In the genomic region with DNA sequence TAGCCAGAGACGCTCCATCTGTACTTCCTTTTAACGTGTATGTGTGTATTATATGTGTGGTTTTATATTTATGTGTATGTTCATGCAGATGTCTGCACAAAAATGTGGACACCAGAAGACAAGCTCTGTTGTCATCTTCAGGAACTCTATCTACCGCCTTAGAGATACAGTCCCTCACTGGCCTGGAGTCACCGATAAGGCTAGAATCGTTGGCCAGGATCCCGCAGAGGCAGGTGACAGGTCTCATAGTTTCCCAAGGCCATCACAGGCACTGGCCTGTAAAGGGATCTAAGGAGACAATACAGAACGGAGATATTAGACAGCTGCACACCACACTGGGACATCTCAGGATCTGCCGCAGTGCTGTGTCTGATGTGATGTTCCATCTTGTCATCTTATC, we compare ENCODE assay signal across 35 mouse cellular contexts. TPM values are rescaled to one million over a fixed set of nuclear protein-coding genes. Genes with fewer than 3 reads are reported as not detected.
A peak's percentile ranks its signal among the peaks of the same experiment; 100 is the strongest.
DNase-seq lines count a peak whose midpoint lies in the region; ATAC-seq and TF ChIP-seq lines count a peak whose summit lies in the region.
"Had no signal": no experiment of that assay in that cellular context is flagged by ENCODE, and none has a peak within 500 bp of the region (broad histone marks: within the 10 kb centered on the region; RNA-seq: fewer than 3 reads in every experiment).

No protein-coding gene starts in this region.

- 52% methylated on average over 8 of the region's 8 CpGs for WGBS in liver, embryonic 12.5 days (ENCODE audit: insufficient replicate concordance)
- WGBS in hindbrain, postnatal 0 days = 84% methylated on average over 8 of the region's 8 CpGs

- peak overlapping the region; percentile 94 for H3K27ac ChIP-seq in liver, embryonic 12.5 days
- no peak overlapping the region for H3K27ac ChIP-seq in hindbrain, postnatal 0 days
- H3K27ac ChIP-seq: embryonic facial prominence, embryonic 12.5 days; heart, embryonic 13.5 days; hindbrain, embryonic 13.5 days; limb, embryonic 12.5 days; midbrain, embryonic 15.5 days; neural tube, embryonic 12.5 days had no signal

- peak; percentile 17; the same call in 1 of the 2 replicates for ATAC-seq in G1E (ENCODE audit: extremely low read depth, insufficient number of reproducible peaks, low FRiP score, poor library complexity, severe bottlenecking)
- peak; percentile 27; the same call in 1 of the 2 replicates for ATAC-seq in liver, embryonic 12.5 days
- ATAC-seq in megakaryocyte progenitor cell, adult 5-6 weeks (replicated peaks; ENCODE audit: poor library complexity) = peak; percentile 30
- ATAC-seq in hindbrain, postnatal 0 days = no peak
- ATAC-seq: forebrain, embryonic 14.5 days; inflammation-experienced regulatory T-cells, adult 6 months; midbrain, embryonic 15.5 days had no signal

- no peaks in the 10 kb centered on the region for H3K27me3 ChIP-seq in G1E (ENCODE audit: insufficient read depth, low read length)
- H3K27me3 ChIP-seq in liver, embryonic 12.5 days (replicated peaks) = peaks cover 9% of the 10 kb centered on the region; the same call in 1 of the 2 replicates
- no peaks in the 10 kb centered on the region for H3K27me3 ChIP-seq in hindbrain, postnatal 0 days (ENCODE audit: insufficient read depth, low read length)
- H3K27me3 ChIP-seq: embryonic facial prominence, embryonic 12.5 days; hindbrain, embryonic 13.5 days; limb, embryonic 12.5 days; midbrain, embryonic 15.5 days; neural tube, embryonic 12.5 days had no signal

- peaks cover 42% of the 10 kb centered on the region for H3K4me1 ChIP-seq in G1E (ENCODE audit: insufficient read depth, low read depth, low read length)
- peaks cover 57% of the 10 kb centered on the region for H3K4me1 ChIP-seq in liver, embryonic 12.5 days
- no peaks in the 10 kb centered on the region for H3K4me1 ChIP-seq in hindbrain, postnatal 0 days (ENCODE audit: insufficient read depth, low read length)
- H3K4me1 ChIP-seq: embryonic facial prominence, embryonic 12.5 days; hindbrain, embryonic 13.5 days; limb, embryonic 12.5 days; midbrain, embryonic 15.5 days; neural tube, embryonic 12.5 days had no signal

- H3K36me3 ChIP-seq in G1E (replicated peaks) = no peaks in the 10 kb centered on the region
- no peaks in the 10 kb centered on the region for H3K36me3 ChIP-seq in liver, embryonic 12.5 days
- H3K36me3 ChIP-seq in hindbrain, postnatal 0 days (ENCODE audit: insufficient read depth, low read length) = no peaks in the 10 kb centered on the region
- H3K36me3 ChIP-seq: embryonic facial prominence, embryonic 12.5 days; heart, embryonic 13.5 days; hindbrain, embryonic 13.5 days; limb, embryonic 12.5 days; midbrain, embryonic 15.5 days; neural tube, embryonic 12.5 days had no signal

- H3K9me3 ChIP-seq in G1E (replicated peaks) = peaks cover 4% of the 10 kb centered on the region
- H3K9me3 ChIP-seq in liver, embryonic 12.5 days (replicated peaks) = peaks cover 4% of the 10 kb centered on the region
- H3K9me3 ChIP-seq in hindbrain, postnatal 0 days (ENCODE audit: low read length) = no peaks in the 10 kb centered on the region
- H3K9me3 ChIP-seq: embryonic facial prominence, embryonic 12.5 days; heart, embryonic 13.5 days; limb, embryonic 12.5 days; midbrain, embryonic 15.5 days; neural tube, embryonic 12.5 days had no signal

- no peak for TF ChIP-seq CTCF in G1E (IDR thresholded peaks at IDR 0.05; ENCODE audit: low read depth, low read length)
- TF ChIP-seq CTCF in hindbrain, postnatal 0 days (IDR thresholded peaks at IDR 0.05; ENCODE audit: low read depth) = no peak

- peak overlapping the region; percentile 0; the same call in 1 of the 2 replicates for H3K4me3 ChIP-seq in G1E (ENCODE audit: low read depth, low read length)
- no peak overlapping the region for H3K4me3 ChIP-seq in liver, embryonic 12.5 days
- no peak overlapping the region for H3K4me3 ChIP-seq in hindbrain, postnatal 0 days (ENCODE audit: low read length)
- H3K4me3 ChIP-seq: embryonic facial prominence, embryonic 12.5 days; heart, embryonic 13.5 days; hindbrain, embryonic 13.5 days; limb, embryonic 12.5 days; megakaryocyte, embryonic 14.5 days; midbrain, embryonic 15.5 days; neural tube, embryonic 12.5 days had no signal

- peak overlapping the region; percentile 58 for H3K9ac ChIP-seq in liver, embryonic 12.5 days
- no peak overlapping the region for H3K9ac ChIP-seq in hindbrain, postnatal 0 days (replicated peaks; ENCODE audit: low read length)
- H3K9ac ChIP-seq: embryonic facial prominence, embryonic 12.5 days; heart, embryonic 13.5 days; hindbrain, embryonic 13.5 days; limb, embryonic 12.5 days; midbrain, embryonic 15.5 days; neural tube, embryonic 12.5 days had no signal

- DNase-seq in G1E (ENCODE audit: low spot score) = no peak
- DNase-seq in c-Kit-positive CD71-positive TER-119-positive erythroid progenitor cells, embryonic 14.5 days (ENCODE audit: low spot score) = peak; percentile 66
- no peak for DNase-seq in hindbrain, postnatal 0 days (ENCODE audit: low spot score)
- DNase-seq in urinary bladder, adult 18-20 months (ENCODE audit: low spot score in 2 of 2) = no peak
- no peak for DNase-seq in right cerebral cortex, postnatal 14 days
- no peak for DNase-seq in layer of hippocampus, postnatal 10 days (ENCODE audit: low spot score in 2 of 2)
- DNase-seq: adrenal gland, adult 8-10 months; cerebellum, adult 2 months; cerebellum, postnatal 25 days; gastrocnemius, postnatal 10 days; heart, adult 18-20 months; kidney, adult 9 months; kidney, postnatal 25 days; lung, adult 2 months; lung, postnatal 14 days; retina, postnatal 1 day; right cerebral cortex, postnatal 4 days; thymus, adult 18-20 months; thymus, postnatal 4 days had no signal

- peak overlapping the region; percentile 50 for H3K4me2 ChIP-seq in liver, embryonic 12.5 days
- no peak overlapping the region for H3K4me2 ChIP-seq in hindbrain, postnatal 0 days (ENCODE audit: low read depth, low read length)
- H3K4me2 ChIP-seq: embryonic facial prominence, embryonic 12.5 days; heart, embryonic 13.5 days; hindbrain, embryonic 13.5 days; limb, embryonic 12.5 days; midbrain, embryonic 15.5 days; neural tube, embryonic 12.5 days had no signal

RNA-seq across cellular contexts. Expression of gene Cldn13, which starts 5.8 kb away (rescaled TPM):
- total RNA-seq in G1E (2014; fragmentation: Nextera tagmentation) (41.2 TPM in 1 of 2 replicates, not detected in the other), G1E (2017) (1.9 and 2.3 TPM in 2 replicates)
- not detected in 2 replicates for polyA plus RNA-seq in G1E (2012)
- polyA plus RNA-seq in liver, embryonic 12.5 days (2016; fragmentation: Nextera tagmentation; extraction: Ambion mirVana) = 208 TPM in 2 replicates
- total RNA-seq in megakaryocyte progenitor cell, adult 5-6 weeks (2015) = 17.0 and 19.0 TPM in 2 replicates
- total RNA-seq in megakaryocyte progenitor cell, adult 5-6 weeks (2017) = 5.3 and 10.9 TPM in 2 replicates
- not detected in 2 replicates for total RNA-seq in hindbrain, postnatal 0 days (2014; rRNA removed)
- not detected in 2 replicates for polyA plus RNA-seq in hindbrain, postnatal 0 days (2015; fragmentation: Nextera tagmentation; extraction: Ambion mirVana)
- not detected for total RNA-seq in layer of hippocampus, postnatal 10 days (2021)
- total RNA-seq: adrenal gland, adult 8-10 months; ES-E14; heart, adult 18-20 months; heart, postnatal 25 days; layer of hippocampus, adult 8-10 months; left cerebral cortex, postnatal 14 days had no signal
- polyA plus RNA-seq: cerebellum, adult 2 months; hindbrain, embryonic 13.5 days; inflammation-experienced regulatory T-cells, adult 6 months; lung, adult 2 months; midbrain, embryonic 15.5 days had no signal

RNA-seq across cellular contexts. Expression of gene Mettl27, which starts 11.1 kb away (rescaled TPM):
- total RNA-seq in G1E (2014; fragmentation: Nextera tagmentation) (10.3 and 11.7 TPM in 2 replicates), G1E (2017) (4.8 and 6.6 TPM in 2 replicates)
- 4.6 and 5.6 TPM in 2 replicates for polyA plus RNA-seq in G1E (2012)
- polyA plus RNA-seq in liver, embryonic 12.5 days (2016; fragmentation: Nextera tagmentation; extraction: Ambion mirVana) = 8.5 and 9.8 TPM in 2 replicates
- 1.9 and 3.9 TPM in 2 replicates for total RNA-seq in megakaryocyte progenitor cell, adult 5-6 weeks (2015)
- 0.92 and 3.4 TPM in 2 replicates for total RNA-seq in megakaryocyte progenitor cell, adult 5-6 weeks (2017)
- 8.1 and 10.9 TPM in 2 replicates for total RNA-seq in hindbrain, postnatal 0 days (2014; rRNA removed)
- 8.5 and 11.0 TPM in 2 replicates for polyA plus RNA-seq in hindbrain, postnatal 0 days (2015; fragmentation: Nextera tagmentation; extraction: Ambion mirVana)
- 10 to 100 TPM in 1 of 2 experiments, 1 to 10 TPM in 1; 9.3 to 10.8 TPM for total RNA-seq in layer of hippocampus, postnatal 10 days (2021)

RNA-seq across cellular contexts. Expression of gene Tmem270, which starts 14.6 kb away (rescaled TPM):
- total RNA-seq in G1E (2014; fragmentation: Nextera tagmentation) = not detected in 2 replicates
- total RNA-seq in G1E (2017) = not detected in 2 replicates
- not detected in 2 replicates for polyA plus RNA-seq in G1E (2012)
- polyA plus RNA-seq in liver, embryonic 12.5 days (2016; fragmentation: Nextera tagmentation; extraction: Ambion mirVana) = not detected in 2 replicates
- not detected in 2 replicates for total RNA-seq in megakaryocyte progenitor cell, adult 5-6 weeks (2015)
- total RNA-seq in megakaryocyte progenitor cell, adult 5-6 weeks (2017) = not detected in 2 replicates
- not detected in 2 replicates for total RNA-seq in hindbrain, postnatal 0 days (2014; rRNA removed)
- not detected in 2 replicates for polyA plus RNA-seq in hindbrain, postnatal 0 days (2015; fragmentation: Nextera tagmentation; extraction: Ambion mirVana)
- not detected for total RNA-seq in layer of hippocampus, postnatal 10 days (2021)
- total RNA-seq: adrenal gland, adult 8-10 months; ES-E14; gastrocnemius, postnatal 10 days; heart, adult 18-20 months; heart, postnatal 25 days; layer of hippocampus, adult 8-10 months; left cerebral cortex, postnatal 14 days had no signal
- polyA plus RNA-seq: cerebellum, adult 2 months; embryonic facial prominence, embryonic 12.5 days; forebrain, embryonic 14.5 days; heart, embryonic 13.5 days; hindbrain, embryonic 13.5 days; inflammation-experienced regulatory T-cells, adult 6 months; limb, embryonic 12.5 days; lung, adult 2 months; midbrain, embryonic 15.5 days; neural tube, embryonic 12.5 days; stomach, embryonic 14.5 days had no signal

RNA-seq across cellular contexts. Expression of gene Cldn4, which starts 25.6 kb away (rescaled TPM):
- total RNA-seq in G1E (2014; fragmentation: Nextera tagmentation) = not detected in 2 replicates
- 0.06 and 0.22 TPM in 2 replicates for total RNA-seq in G1E (2017)
- polyA plus RNA-seq in G1E (2012) = not detected in 2 replicates
- polyA plus RNA-seq in liver, embryonic 12.5 days (2016; fragmentation: Nextera tagmentation; extraction: Ambion mirVana) = 0.28 and 0.49 TPM in 2 replicates
- not detected in 2 replicates for total RNA-seq in megakaryocyte progenitor cell, adult 5-6 weeks (2015)
- total RNA-seq in megakaryocyte progenitor cell, adult 5-6 weeks (2017) = not detected in 2 replicates
- total RNA-seq in hindbrain, postnatal 0 days (2014; rRNA removed) = not detected in 2 replicates
- polyA plus RNA-seq in hindbrain, postnatal 0 days (2015; fragmentation: Nextera tagmentation; extraction: Ambion mirVana) = not detected in 2 replicates
- total RNA-seq in layer of hippocampus, postnatal 10 days (2021) = not detected
- total RNA-seq: adrenal gland, adult 8-10 months; gastrocnemius, postnatal 10 days; heart, postnatal 25 days; layer of hippocampus, adult 8-10 months; left cerebral cortex, postnatal 14 days had no signal
- polyA plus RNA-seq: forebrain, embryonic 14.5 days; hindbrain, embryonic 13.5 days; inflammation-experienced regulatory T-cells, adult 6 months; midbrain, embryonic 15.5 days had no signal
